ENCODE assay signal across 28 mouse cellular contexts in genomic region chr6:97269596-97269995, GRCm38 (mm10). TPM values are rescaled to one million over a fixed set of nuclear protein-coding genes. Genes with fewer than 3 reads are reported as not detected.
"Had no signal": no experiment of that assay in that cellular context is flagged by ENCODE, and none has a peak within 500 bp of the region (broad histone marks: within the 10 kb centered on the region; RNA-seq: fewer than 3 reads in every experiment).

No protein-coding gene starts in this region.

- H3K4me1 ChIP-seq: hindbrain, embryonic 12.5 days; intestine, embryonic 15.5 days; limb, embryonic 10.5 days; limb, embryonic 12.5 days; liver, embryonic 13.5 days; liver, embryonic 15.5 days had no signal

- H3K36me3 ChIP-seq: heart, embryonic 13.5 days; heart, embryonic 15.5 days; hindbrain, embryonic 10.5 days; hindbrain, embryonic 12.5 days; intestine, embryonic 15.5 days; limb, embryonic 10.5 days; limb, embryonic 12.5 days; liver, embryonic 13.5 days; liver, embryonic 15.5 days had no signal

- H3K4me2 ChIP-seq: heart, embryonic 13.5 days; heart, embryonic 15.5 days; hindbrain, embryonic 12.5 days; hindbrain, embryonic 14.5 days; intestine, embryonic 15.5 days; limb, embryonic 12.5 days; liver, embryonic 13.5 days; liver, embryonic 15.5 days had no signal

- H3K27ac ChIP-seq: heart, adult 2 months; heart, embryonic 13.5 days; heart, embryonic 15.5 days; hindbrain, embryonic 10.5 days; hindbrain, embryonic 12.5 days; hindbrain, embryonic 14.5 days; intestine, embryonic 15.5 days; layer of hippocampus, adult 2 months; left cerebral cortex, adult 2 months; limb, embryonic 10.5 days; limb, embryonic 12.5 days; liver, embryonic 13.5 days; liver, embryonic 15.5 days had no signal

- H3K9ac ChIP-seq: heart, embryonic 13.5 days; heart, embryonic 15.5 days; hindbrain, embryonic 12.5 days; hindbrain, embryonic 14.5 days; intestine, embryonic 15.5 days; limb, embryonic 12.5 days; liver, embryonic 13.5 days; liver, embryonic 15.5 days had no signal

- H3K4me3 ChIP-seq: heart, adult 2 months; heart, embryonic 13.5 days; heart, embryonic 15.5 days; hindbrain, embryonic 10.5 days; hindbrain, embryonic 12.5 days; intestine, embryonic 15.5 days; layer of hippocampus, adult 2 months; left cerebral cortex, adult 2 months; limb, embryonic 10.5 days; limb, embryonic 12.5 days; liver, embryonic 13.5 days; liver, embryonic 15.5 days had no signal

- H3K27me3 ChIP-seq: heart, embryonic 13.5 days; heart, embryonic 15.5 days; hindbrain, embryonic 12.5 days; intestine, embryonic 15.5 days; limb, embryonic 12.5 days; liver, embryonic 13.5 days; liver, embryonic 15.5 days had no signal

- DNase-seq: gastrocnemius, postnatal 14 days; gastrocnemius, postnatal 36 days; heart, adult 2 months; heart, postnatal 4 days; kidney, adult 18-20 months; kidney, adult 8-10 months; kidney, postnatal 10 days; kidney, postnatal 25 days; kidney, postnatal 4 days; liver, embryonic 13.5 days had no signal

- ATAC-seq: hindbrain, embryonic 16.5 days; inflammation-experienced regulatory T-cells, adult 6 months; intestine, embryonic 15.5 days; intestine, postnatal 0 days had no signal

- H3K9me3 ChIP-seq: heart, embryonic 13.5 days; heart, embryonic 15.5 days; hindbrain, embryonic 10.5 days; hindbrain, embryonic 12.5 days; intestine, embryonic 15.5 days; limb, embryonic 10.5 days; limb, embryonic 12.5 days; liver, embryonic 13.5 days; liver, embryonic 15.5 days had no signal

RNA-seq across cellular contexts. Expression of gene Lmod3, which starts 17.0 kb away (rescaled TPM):
- total RNA-seq: granulocyte monocyte progenitor cell, adult 5-6 weeks; layer of hippocampus, adult 2 months; layer of hippocampus, postnatal 25 days; left cerebral cortex, adult 2 months had no signal
- polyA plus RNA-seq: frontal cortex, adult 2 months; hindbrain, embryonic 10.5 days; hindbrain, embryonic 14.5 days; hindbrain, embryonic 16.5 days; kidney, embryonic 14.5 days had no signal
